Mouse (Mus musculus): ENCODE data around the gene Rbm19. TPM values are rescaled to one million over a fixed set of nuclear protein-coding genes. Genes with fewer than 3 reads are reported as not detected.

The Rbm19 gene
- polyA plus RNA-seq, 1 experiment from 2014 or later: 8.8 TPM

- no peaks in the 10 kb centered on the region for H3K9me3 ChIP-seq (replicated peaks; ENCODE audit: control insufficient read depth, low read length)
- no peak for ATAC-seq (ENCODE audit: low read depth)
- H3K27me3 ChIP-seq (ENCODE audit: control insufficient read depth, insufficient read depth, low read depth, low read length): no peaks in the 10 kb centered on the region
- H3K4me1 ChIP-seq (ENCODE audit: control insufficient read depth, low read depth, low read length): peaks cover 13% of the 10 kb centered on the region
- no peak overlapping the region for H3K4me3 ChIP-seq (ENCODE audit: low read depth, low read length)
- 88% methylated on average over 7 of the region's 7 CpGs for WGBS (ENCODE audit: insufficient replicate concordance)
- H3K27ac ChIP-seq (ENCODE audit: low read length): no peak overlapping the region
- H3K36me3 ChIP-seq (ENCODE audit: control insufficient read depth, insufficient read depth): 0 out of 2 replicates have a peak, but pooled peaks cover 6% of the 10 kb centered on the region
- no peak overlapping the region for H3K4me2 ChIP-seq (ENCODE audit: low read depth, low read length)
- no peak overlapping the region for H3K9ac ChIP-seq (ENCODE audit: low read depth, low read length)
Observed at GRCm38 (mm10) chr5:120129070-120129469, 12.8 kb downstream of the Rbm19 start.

GRCm38 (mm10) chr5:120129761-120130160 is 13.5 kb downstream of the Rbm19 start:
- Histone ChIP-seq H3K9ac (ENCODE audit: low read depth, low read length) (no peak overlapping the region), H3K9me3 (replicated peaks; ENCODE audit: control insufficient read depth, low read length) (no peaks in the 10 kb centered on the region), H3K4me3 (ENCODE audit: low read depth, low read length) (no peak overlapping the region), H3K27me3 (ENCODE audit: control insufficient read depth, insufficient read depth, low read depth, low read length) (no peaks in the 10 kb centered on the region), H3K4me2 (ENCODE audit: low read depth, low read length) (no peak overlapping the region), H3K4me1 (ENCODE audit: control insufficient read depth, low read depth, low read length) (peaks cover 20% of the 10 kb centered on the region), H3K36me3 (ENCODE audit: control insufficient read depth, insufficient read depth) (0 out of 2 replicates have a peak, but pooled peaks cover 6% of the 10 kb centered on the region), H3K27ac (ENCODE audit: low read length) (no peak overlapping the region)
- WGBS (ENCODE audit: insufficient replicate concordance): 87% methylated on average over 7 of the region's 7 CpGs
- ATAC-seq (ENCODE audit: low read depth): no peak

GRCm38 (mm10) chr5:120130163-120130562 is 13.9 kb downstream of the Rbm19 start:
- H3K27me3 ChIP-seq (ENCODE audit: control insufficient read depth, insufficient read depth, low read depth, low read length): no peaks in the 10 kb centered on the region
- H3K9ac ChIP-seq (ENCODE audit: low read depth, low read length): no peak overlapping the region
- no peaks in the 10 kb centered on the region for H3K9me3 ChIP-seq (replicated peaks; ENCODE audit: control insufficient read depth, low read length)
- H3K36me3 ChIP-seq (ENCODE audit: control insufficient read depth, insufficient read depth): 0 out of 2 replicates have a peak, but pooled peaks cover 6% of the 10 kb centered on the region
- H3K4me2 ChIP-seq (ENCODE audit: low read depth, low read length): no peak overlapping the region
- H3K27ac ChIP-seq (ENCODE audit: low read length): no peak overlapping the region; the same call in 1 of the 2 replicates
- no peak overlapping the region for H3K4me3 ChIP-seq (ENCODE audit: low read depth, low read length)
- WGBS (ENCODE audit: insufficient replicate concordance): 73% methylated on average over 2 of the region's 2 CpGs
- peak; percentile 40 for ATAC-seq (ENCODE audit: low read depth)
- peaks cover 24% of the 10 kb centered on the region for H3K4me1 ChIP-seq (ENCODE audit: control insufficient read depth, low read depth, low read length)

GRCm38 (mm10) chr5:120131600-120131999 is 15.3 kb downstream of the Rbm19 start:
- Histone ChIP-seq H3K27ac (ENCODE audit: low read length) (peak overlapping the region; percentile 5; the same call in 1 of the 2 replicates), H3K4me1 (ENCODE audit: control insufficient read depth, low read depth, low read length) (peaks cover 38% of the 10 kb centered on the region), H3K27me3 (ENCODE audit: control insufficient read depth, insufficient read depth, low read depth, low read length) (no peaks in the 10 kb centered on the region), H3K4me3 (ENCODE audit: low read depth, low read length) (no peak overlapping the region), H3K9me3 (replicated peaks; ENCODE audit: control insufficient read depth, low read length) (no peaks in the 10 kb centered on the region), H3K36me3 (ENCODE audit: control insufficient read depth, insufficient read depth) (0 out of 2 replicates have a peak, but pooled peaks cover 6% of the 10 kb centered on the region), H3K4me2 (ENCODE audit: low read depth, low read length) (no peak overlapping the region), H3K9ac (ENCODE audit: low read depth, low read length) (no peak overlapping the region)
- no peak for ATAC-seq (ENCODE audit: low read depth)
- 56% methylated on average over 5 of the region's 5 CpGs for WGBS (ENCODE audit: insufficient replicate concordance)

- no peak overlapping the region for H3K9ac ChIP-seq (ENCODE audit: low read depth, low read length)
- peak overlapping the region; percentile 89; the same call in 1 of the 2 replicates for H3K27ac ChIP-seq (ENCODE audit: low read length)
- H3K9me3 ChIP-seq (replicated peaks; ENCODE audit: control insufficient read depth, low read length): no peaks in the 10 kb centered on the region
- H3K27me3 ChIP-seq (ENCODE audit: control insufficient read depth, insufficient read depth, low read depth, low read length): no peaks in the 10 kb centered on the region
- 0 out of 2 replicates have a peak, but pooled peaks cover 6% of the 10 kb centered on the region for H3K36me3 ChIP-seq (ENCODE audit: control insufficient read depth, insufficient read depth)
- H3K4me1 ChIP-seq (ENCODE audit: control insufficient read depth, low read depth, low read length): peaks cover 62% of the 10 kb centered on the region
- H3K4me3 ChIP-seq (ENCODE audit: low read depth, low read length): no peak overlapping the region
- WGBS (ENCODE audit: insufficient replicate concordance): 26% methylated on average over 6 of the region's 6 CpGs
- ATAC-seq (ENCODE audit: low read depth): no peak
- H3K4me2 ChIP-seq (ENCODE audit: low read depth, low read length): no peak overlapping the region
Observed at GRCm38 (mm10) chr5:120134000-120134399, 17.7 kb downstream of the Rbm19 start.

- no peak for ATAC-seq (ENCODE audit: low read depth)
- peak overlapping the region; percentile 89 for H3K27ac ChIP-seq (ENCODE audit: low read length)
- H3K4me2 ChIP-seq (ENCODE audit: low read depth, low read length): peak overlapping the region; percentile 74
- H3K27me3 ChIP-seq (ENCODE audit: control insufficient read depth, insufficient read depth, low read depth, low read length): no peaks in the 10 kb centered on the region
- no peaks in the 10 kb centered on the region for H3K9me3 ChIP-seq (replicated peaks; ENCODE audit: control insufficient read depth, low read length)
- peak overlapping the region; percentile 66 for H3K9ac ChIP-seq (ENCODE audit: low read depth, low read length)
- H3K4me3 ChIP-seq (ENCODE audit: low read depth, low read length): no peak overlapping the region
- H3K4me1 ChIP-seq (ENCODE audit: control insufficient read depth, low read depth, low read length): peaks cover 66% of the 10 kb centered on the region
- 78% methylated on average over 14 of the region's 14 CpGs for WGBS (ENCODE audit: insufficient replicate concordance)
- 0 out of 2 replicates have a peak, but pooled peaks cover 6% of the 10 kb centered on the region for H3K36me3 ChIP-seq (ENCODE audit: control insufficient read depth, insufficient read depth)
Observed at GRCm38 (mm10) chr5:120135337-120135736, 19.1 kb downstream of the Rbm19 start.

GRCm38 (mm10) chr5:120135823-120136222 is 19.6 kb downstream of the Rbm19 start:
- H3K4me1 ChIP-seq (ENCODE audit: control insufficient read depth, low read depth, low read length): peaks cover 61% of the 10 kb centered on the region
- peak overlapping the region; percentile 31 for H3K4me3 ChIP-seq (ENCODE audit: low read depth, low read length)
- H3K9me3 ChIP-seq (replicated peaks; ENCODE audit: control insufficient read depth, low read length): no peaks in the 10 kb centered on the region
- H3K27ac ChIP-seq (ENCODE audit: low read length): peak overlapping the region; percentile 89
- H3K27me3 ChIP-seq (ENCODE audit: control insufficient read depth, insufficient read depth, low read depth, low read length): no peaks in the 10 kb centered on the region
- H3K36me3 ChIP-seq (ENCODE audit: control insufficient read depth, insufficient read depth): 0 out of 2 replicates have a peak, but pooled peaks cover 6% of the 10 kb centered on the region
- WGBS (ENCODE audit: insufficient replicate concordance): 25% methylated on average over 3 of the region's 3 CpGs
- ATAC-seq (ENCODE audit: low read depth): peak; percentile 50
- peak overlapping the region; percentile 74 for H3K4me2 ChIP-seq (ENCODE audit: low read depth, low read length)
- peak overlapping the region; percentile 66 for H3K9ac ChIP-seq (ENCODE audit: low read depth, low read length)

- peaks cover 59% of the 10 kb centered on the region for H3K4me1 ChIP-seq (ENCODE audit: control insufficient read depth, low read depth, low read length)
- 0 out of 2 replicates have a peak, but pooled peaks cover 4% of the 10 kb centered on the region for H3K36me3 ChIP-seq (ENCODE audit: control insufficient read depth, insufficient read depth)
- peak overlapping the region; percentile 89 for H3K27ac ChIP-seq (ENCODE audit: low read length)
- peak; percentile 92 for ATAC-seq (ENCODE audit: low read depth)
- H3K4me2 ChIP-seq (ENCODE audit: low read depth, low read length): peak overlapping the region; percentile 74
- no peaks in the 10 kb centered on the region for H3K27me3 ChIP-seq (ENCODE audit: control insufficient read depth, insufficient read depth, low read depth, low read length)
- WGBS (ENCODE audit: insufficient replicate concordance): 22% methylated on average over 10 of the region's 10 CpGs
- H3K9me3 ChIP-seq (replicated peaks; ENCODE audit: control insufficient read depth, low read length): no peaks in the 10 kb centered on the region
- H3K4me3 ChIP-seq (ENCODE audit: low read depth, low read length): peak overlapping the region; percentile 33
- peak overlapping the region; percentile 66 for H3K9ac ChIP-seq (ENCODE audit: low read depth, low read length)
Observed at GRCm38 (mm10) chr5:120136236-120136675, 20.0 kb downstream of the Rbm19 start.

GRCm38 (mm10) chr5:120137038-120137437 is 20.8 kb downstream of the Rbm19 start:
- Histone ChIP-seq H3K4me1 (ENCODE audit: control insufficient read depth, low read depth, low read length) (peaks cover 56% of the 10 kb centered on the region), H3K9me3 (replicated peaks; ENCODE audit: control insufficient read depth, low read length) (no peaks in the 10 kb centered on the region), H3K36me3 (ENCODE audit: control insufficient read depth, insufficient read depth) (peaks cover 4% of the 10 kb centered on the region; the same call in 1 of the 2 replicates), H3K27me3 (ENCODE audit: control insufficient read depth, insufficient read depth, low read depth, low read length) (no peaks in the 10 kb centered on the region), H3K4me3 (ENCODE audit: low read depth, low read length) (peak overlapping the region; percentile 33), H3K27ac (ENCODE audit: low read length) (peak overlapping the region; percentile 89), H3K9ac (ENCODE audit: low read depth, low read length) (peak overlapping the region; percentile 60), H3K4me2 (ENCODE audit: low read depth, low read length) (peak overlapping the region; percentile 74)
- 53% methylated on average over 5 of the region's 5 CpGs for WGBS (ENCODE audit: insufficient replicate concordance)
- peak; percentile 36 for ATAC-seq (ENCODE audit: low read depth)

Measured in liver, embryonic 16.5 days (tissue).